In the genomic region with DNA sequence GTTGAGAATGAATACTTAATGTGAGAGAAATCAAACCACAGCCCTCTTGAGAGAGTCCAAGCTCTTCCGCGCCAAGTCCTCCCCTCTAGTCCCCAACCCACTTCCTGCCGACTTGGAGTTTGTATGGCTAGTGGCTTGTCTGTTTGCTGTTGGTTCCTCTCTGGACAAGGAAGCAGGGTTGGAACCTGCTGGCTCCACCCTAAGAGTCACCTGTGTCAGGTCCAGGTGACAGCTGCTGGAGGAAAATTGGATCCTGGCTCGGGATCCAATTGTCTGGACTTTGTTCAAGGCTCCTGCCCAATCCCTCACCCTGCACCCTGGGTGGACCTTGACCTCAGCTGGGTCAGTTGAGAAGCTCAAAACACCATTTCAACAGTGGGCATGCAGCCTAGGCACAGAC, we compare ENCODE assay signal across 10 mouse cellular contexts. TPM values are rescaled to one million over a fixed set of nuclear protein-coding genes. Genes with fewer than 3 reads are reported as not detected.
DNase-seq lines count a peak whose midpoint lies in the region; ATAC-seq and TF ChIP-seq lines count a peak whose summit lies in the region.
"Had no signal": no experiment of that assay in that cellular context is flagged by ENCODE, and none has a peak within 500 bp of the region (broad histone marks: within the 10 kb centered on the region; RNA-seq: fewer than 3 reads in every experiment).

No protein-coding gene starts in this region.

- H3K9ac ChIP-seq in lung, embryonic 16.5 days (ENCODE audit: low read length): no peak overlapping the region
- H3K9ac ChIP-seq in kidney, postnatal 0 days (ENCODE audit: low read depth, low read length): no peak overlapping the region
- H3K9ac ChIP-seq: lung, embryonic 14.5 days had no signal

- 0 out of 2 replicates have a peak overlapping the region, but pooled peaks have one; percentile 8 for H3K4me2 ChIP-seq in lung, embryonic 16.5 days (ENCODE audit: low read depth, low read length)
- H3K4me2 ChIP-seq in kidney, postnatal 0 days (ENCODE audit: low read length): 0 out of 2 replicates have a peak overlapping the region, but pooled peaks have one; percentile 0
- H3K4me2 ChIP-seq: lung, embryonic 14.5 days had no signal

- no peaks in the 10 kb centered on the region for H3K27me3 ChIP-seq in lung, embryonic 16.5 days (ENCODE audit: control insufficient read depth, insufficient read depth, low read depth, low read length)
- no peaks in the 10 kb centered on the region for H3K27me3 ChIP-seq in kidney, postnatal 0 days (ENCODE audit: insufficient read depth, low read length)

- H3K36me3 ChIP-seq in lung, embryonic 16.5 days (ENCODE audit: control insufficient read depth, insufficient read depth, low read length): no peaks in the 10 kb centered on the region
- 0 out of 2 replicates have a peak, but pooled peaks cover 2% of the 10 kb centered on the region for H3K36me3 ChIP-seq in kidney, postnatal 0 days (ENCODE audit: insufficient read depth, low read length)

- peaks cover 69% of the 10 kb centered on the region for H3K4me1 ChIP-seq in lung, embryonic 16.5 days (replicated peaks; ENCODE audit: control insufficient read depth, insufficient read depth, low read length)
- H3K4me1 ChIP-seq in lung, adult 2 months (ENCODE audit: control insufficient read depth, insufficient read depth, low read length): peaks cover 56% of the 10 kb centered on the region
- H3K4me1 ChIP-seq in kidney, postnatal 0 days (replicated peaks; ENCODE audit: insufficient read depth, low read length): peaks cover 87% of the 10 kb centered on the region

- H3K9me3 ChIP-seq in lung, embryonic 16.5 days (ENCODE audit: control insufficient read depth, low read length): no peaks in the 10 kb centered on the region
- H3K9me3 ChIP-seq in kidney, postnatal 0 days (replicated peaks; ENCODE audit: low read length): no peaks in the 10 kb centered on the region
- H3K9me3 ChIP-seq: forebrain, embryonic 10.5 days had no signal

- no peak for ATAC-seq in lung, embryonic 16.5 days (ENCODE audit: low read depth)
- ATAC-seq in kidney, postnatal 0 days (replicated peaks; ENCODE audit: low FRiP score, low read depth): peak; percentile 29

- TF ChIP-seq POLR2A in lung, adult 2 months (IDR thresholded peaks at IDR 0.05; ENCODE audit: borderline replicate concordance, extremely low read depth, low read depth, low read length): no peak

- WGBS in lung, embryonic 16.5 days: 34% methylated on average over 4 of the region's 4 CpGs
- 14% methylated on average over 4 of the region's 4 CpGs for WGBS in lung, adult 2 months
- WGBS in kidney, postnatal 0 days: 57% methylated on average over 4 of the region's 4 CpGs

- peak overlapping the region; percentile 41 for H3K27ac ChIP-seq in lung, embryonic 16.5 days (ENCODE audit: low read length)
- peak overlapping the region; percentile 70 for H3K27ac ChIP-seq in kidney, postnatal 0 days
- H3K27ac ChIP-seq: forebrain, embryonic 10.5 days had no signal

- no peak overlapping the region for H3K4me3 ChIP-seq in lung, embryonic 16.5 days (ENCODE audit: low read length)
- no peak overlapping the region for H3K4me3 ChIP-seq in lung, adult 2 months (replicated peaks; ENCODE audit: extremely low read depth, low read depth, low read length)
- H3K4me3 ChIP-seq in kidney, postnatal 0 days (replicated peaks; ENCODE audit: low read depth, low read length): no peak overlapping the region
- H3K4me3 ChIP-seq: forebrain, embryonic 10.5 days had no signal

- peak; percentile 53 for DNase-seq in adrenal gland, postnatal 10 days
- DNase-seq in adrenal gland, adult 18-20 months (ENCODE audit: low spot score in 2 of 2): no peak
- DNase-seq in lung, adult 2 months: no peak
- peak; percentile 48 for DNase-seq in kidney, postnatal 0 days (ENCODE audit: low spot score)
- DNase-seq in naive thymus-derived CD4-positive, alpha-beta T cell, adult 2 months (ENCODE audit: low read depth): peak; percentile 47
- no peak for DNase-seq in layer of hippocampus, adult 9-10 months (ENCODE audit: low spot score)
- DNase-seq in left cerebral cortex, adult 9 months (ENCODE audit: low spot score in 2 of 2): no peak
- DNase-seq: lung, embryonic 14.5 days had no signal

- TF ChIP-seq CTCF in lung, adult 2 months (IDR thresholded peaks at IDR 0.05; ENCODE audit: insufficient read depth, low read length): no peak
- TF ChIP-seq CTCF in kidney, postnatal 0 days (IDR thresholded peaks at IDR 0.05; ENCODE audit: low read depth): no peak

RNA-seq across cellular contexts. Expression of a gene that starts 7.4 kb away (rescaled TPM):
- total RNA-seq in adrenal gland, postnatal 10 days (2021): 10 to 100 TPM; 63.8 to 73.3 TPM
- 100 to 1,000 TPM in 1 of 2 experiments, 10 to 100 TPM in 1; 89.1 to 116 TPM for total RNA-seq in adrenal gland, adult 18-20 months (2021)
- polyA plus RNA-seq in lung, embryonic 16.5 days (2015; fragmentation: Nextera tagmentation; extraction: Ambion mirVana): 20.4 and 22.4 TPM in 2 replicates
- polyA plus RNA-seq in lung, adult 2 months (2012; rRNA removed): 51.6 and 52.6 TPM in 2 replicates
- polyA plus RNA-seq in kidney, postnatal 0 days (2015; fragmentation: Nextera tagmentation; extraction: Ambion mirVana): 25.0 and 26.6 TPM in 2 replicates

Comparison
In these comparisons a context has a peak if more than half of its experiments do, and no peak if none do; other contexts are left out.
1. DNase-seq: peak in adrenal gland, postnatal 10 days (single experiment), kidney, postnatal 0 days (single experiment) and naive thymus-derived CD4-positive, alpha-beta T cell, adult 2 months (single experiment); none in adrenal gland, adult 18-20 months (0 of 2), lung, adult 2 months (single experiment), layer of hippocampus, adult 9-10 months (single experiment) and left cerebral cortex, adult 9 months (0 of 2).